Mouse (Mus musculus): Measurements from ENCODE around the gene Sertad4. TPM values are rescaled to one million over a fixed set of nuclear protein-coding genes. Genes with fewer than 3 reads are reported as not detected.

Gene Sertad4
- 11.4 and 13.9 TPM in 2 replicates for polyA plus RNA-seq (2015; fragmentation: Nextera tagmentation; extraction: Ambion mirVana)

GRCm38 (mm10) chr1:192855474-192856230 lies at the start of gene Sertad4:
TSS of gene Sertad4 (minus strand) at chr1:192855756.

Other genes with a start within 250 kb of the Sertad4 start
- gene Hhat, start 84.5 kb downstream of the Sertad4 start, polyA plus RNA-seq (2015; fragmentation: Nextera tagmentation; extraction: Ambion mirVana) = 2.8 TPM in 2 replicates
- 3.2 and 3.6 TPM in 2 replicates for gene Syt14, start 180.0 kb upstream of the Sertad4 start, polyA plus RNA-seq (2015; fragmentation: Nextera tagmentation; extraction: Ambion mirVana)